Mouse (Mus musculus) intestine, embryonic 16.5 days (tissue): ENCODE measurements around the gene Ubn1. TPM values are rescaled to one million over a fixed set of nuclear protein-coding genes. Genes with fewer than 3 reads are reported as not detected.
A peak's percentile ranks its signal among the peaks of the same experiment; 100 is the strongest.

ENCODE experiments used
- ATAC-seq: fragments of 200-750 bp; cut with Nextera tagmentation; 2 replicates; pipeline ENCODE4 v1.8.0; 2017; ENCODE audit warnings: moderate TSS enrichment, moderate library complexity
- H3K27ac ChIP-seq: fragments of 300-500 bp; sonication (generic); 2 replicates; pipeline ENCODE4 v1.5.1; 2014; ENCODE audit warnings: mild to moderate bottlenecking, low read length
- H3K27me3 ChIP-seq: fragments of 300-500 bp; sonication (generic); replicated peaks from 2 replicates; pipeline ENCODE4 v1.6.1; 2014; ENCODE audit warnings: low read length, control low read depth, mixed read lengths; ENCODE audit not compliant: control insufficient read depth, insufficient read depth
- H3K36me3 ChIP-seq: fragments of 300-500 bp; sonication (generic); 2 replicates; pipeline ENCODE4 v1.6.1; 2014; ENCODE audit warnings: low read length, control low read depth; ENCODE audit not compliant: control insufficient read depth, insufficient read depth
- H3K4me1 ChIP-seq: fragments of 300-500 bp; sonication (generic); 2 replicates; pipeline ENCODE4 v1.6.1; 2014; ENCODE audit warnings: low read length, control low read depth, mixed read lengths; ENCODE audit not compliant: control insufficient read depth, insufficient read depth
- H3K4me2 ChIP-seq: fragments of 300-500 bp; sonication (generic); 2 replicates; pipeline ENCODE4 v1.6.1; 2014; ENCODE audit warnings: low read depth, low read length, control low read depth
- H3K4me3 ChIP-seq: fragments of 300-500 bp; sonication (generic); 2 replicates; pipeline ENCODE4 v1.5.1; 2014; ENCODE audit warnings: mild to moderate bottlenecking, low read length
- H3K9ac ChIP-seq: fragments of 300-500 bp; sonication (generic); 2 replicates; pipeline ENCODE4 v1.6.1; 2014; ENCODE audit warnings: low read depth, low read length
- H3K9me3 ChIP-seq: fragments of 300-500 bp; sonication (generic); 2 replicates; pipeline ENCODE4 v1.6.1; 2016; ENCODE audit warnings: low read length, control low read depth; ENCODE audit not compliant: control insufficient read depth
- WGBS: fragments of 180-500 bp; shearing (Covaris S2); extraction: QIAGEN DNeasy Blood & Tissue Kit; methylation state at CpG from one replicate; pipeline ENCODE4 v1.1.7; 2014; 5-methylcytosine and 5-hydroxymethylcytosine counted together
- polyA plus RNA-seq: library from polyadenylated mRNA; unstranded; fragments of >200 nt; fragmentation: Nextera tagmentation; extraction: Ambion mirVana; gene quantifications from 2 replicates; pipeline ENCODE4 v1.2.1, GENCODE M21; 2015

The Ubn1 gene
- 11.1 and 12.4 TPM in 2 replicates for polyA plus RNA-seq

DNA sequence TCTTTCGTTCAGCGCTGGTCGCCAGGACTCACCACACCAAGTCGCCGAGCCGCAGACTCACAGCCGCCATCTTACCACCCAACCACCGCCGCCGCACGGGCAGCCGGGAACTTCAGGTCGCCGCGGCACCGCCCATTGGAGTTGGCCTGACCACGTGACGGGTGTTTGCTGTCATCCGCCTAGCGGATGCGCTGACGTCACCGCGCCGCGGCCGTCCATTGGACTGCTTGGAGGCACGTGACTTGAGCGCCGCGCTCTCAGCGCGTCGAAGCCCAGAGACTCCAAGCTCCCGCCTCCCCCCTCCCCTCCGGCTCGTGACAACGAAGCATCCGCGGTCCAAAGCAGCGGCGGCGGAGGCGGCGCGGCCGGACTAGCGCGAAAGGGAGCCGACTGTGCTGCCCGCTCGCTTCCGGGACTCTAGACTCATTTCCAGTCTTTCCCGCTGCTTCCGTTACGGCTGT is at the start of gene Ubn1, which contains the start of gene Glyr1:
TSS of gene Ubn1 (plus strand) at position 284 of the 461 bp plus-strand sequence.
TSS of gene Glyr1 (minus strand) at position 90 of the 461 bp plus-strand sequence.
- WGBS: 0% methylated on average over 53 of the region's 56 CpGs
- Histone ChIP-seq H3K27me3 (no peaks in the 10 kb centered on the region), H3K4me2 (peak within 1 kb of the TSS; percentile 80), H3K4me3 (peak within 1 kb of the TSS; percentile 97), H3K4me1 (peaks cover 11% of the 10 kb centered on the region), H3K9ac (peak within 1 kb of the TSS; percentile 96), H3K9me3 (no peaks in the 10 kb centered on the region), H3K36me3 (peaks cover 9% of the 10 kb centered on the region; the same call in 1 of the 2 replicates), H3K27ac (peak within 1 kb of the TSS; percentile 99)
- peak; percentile 98 for ATAC-seq

DNA sequence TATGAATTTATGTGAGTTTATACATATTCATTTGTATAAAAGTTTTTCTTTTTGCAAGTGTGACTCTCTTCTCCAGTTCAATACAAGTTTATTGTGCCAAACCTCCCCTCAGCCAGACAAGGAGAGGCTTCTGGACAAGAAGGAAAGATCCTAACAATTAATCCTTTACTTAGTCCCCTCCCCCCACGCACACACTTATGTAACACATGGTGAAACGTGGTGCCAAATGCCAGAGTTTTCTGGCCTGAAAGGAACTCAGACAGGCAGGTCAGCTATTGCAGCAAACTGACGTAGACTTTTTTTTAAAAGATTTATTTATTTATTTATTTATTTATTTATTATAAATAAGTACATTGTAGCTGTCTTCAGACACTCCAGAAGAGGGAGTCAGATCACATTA is 49.2 kb upstream of the Ubn1 start:
- Histone ChIP-seq H3K4me1 (peaks cover 13% of the 10 kb centered on the region; the same call in 1 of the 2 replicates), H3K27me3 (no peaks in the 10 kb centered on the region), H3K4me3 (no peak overlapping the region), H3K9ac (no peak overlapping the region), H3K4me2 (no peak overlapping the region), H3K9me3 (no peaks in the 10 kb centered on the region), H3K27ac (no peak overlapping the region), H3K36me3 (no peaks in the 10 kb centered on the region)
- no peak for ATAC-seq
- WGBS: 66% methylated on average over 3 of the region's 3 CpGs

DNA sequence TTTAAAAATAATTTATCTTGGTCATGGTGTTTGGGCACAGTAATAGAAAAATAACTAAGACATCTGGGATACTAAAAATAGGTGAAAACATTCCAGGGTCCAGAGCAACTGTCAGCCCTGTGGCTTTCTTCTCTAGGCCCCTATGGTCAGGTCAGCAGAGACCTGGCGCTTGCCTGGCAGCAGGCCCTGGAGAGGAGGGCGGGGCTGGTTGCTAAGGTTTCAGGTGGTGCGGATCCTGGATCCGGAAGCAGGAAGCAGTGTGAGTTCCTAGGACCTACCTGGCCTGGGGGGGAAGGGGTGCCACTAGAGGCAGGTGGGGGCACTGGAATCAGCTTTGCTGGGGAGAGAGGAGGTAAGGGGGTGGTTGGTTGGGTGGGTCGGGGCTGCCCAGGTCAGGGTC is 42.8 kb upstream of the Ubn1 start, which contains the start of gene Smim22:
TSS of gene Smim22 (plus strand) at position 222 of the 400 bp plus-strand sequence.
- WGBS: 35% methylated on average over 5 of the region's 5 CpGs
- Histone ChIP-seq H3K4me2 (peak within 1 kb of the TSS; percentile 64), H3K9ac (peak within 1 kb of the TSS; percentile 72), H3K4me3 (peak within 1 kb of the TSS; percentile 50), H3K36me3 (no peaks in the 10 kb centered on the region), H3K9me3 (no peaks in the 10 kb centered on the region), H3K27ac (peak within 1 kb of the TSS; percentile 87), H3K27me3 (no peaks in the 10 kb centered on the region), H3K4me1 (peaks cover 7% of the 10 kb centered on the region)
- peak; percentile 91 for ATAC-seq

DNA sequence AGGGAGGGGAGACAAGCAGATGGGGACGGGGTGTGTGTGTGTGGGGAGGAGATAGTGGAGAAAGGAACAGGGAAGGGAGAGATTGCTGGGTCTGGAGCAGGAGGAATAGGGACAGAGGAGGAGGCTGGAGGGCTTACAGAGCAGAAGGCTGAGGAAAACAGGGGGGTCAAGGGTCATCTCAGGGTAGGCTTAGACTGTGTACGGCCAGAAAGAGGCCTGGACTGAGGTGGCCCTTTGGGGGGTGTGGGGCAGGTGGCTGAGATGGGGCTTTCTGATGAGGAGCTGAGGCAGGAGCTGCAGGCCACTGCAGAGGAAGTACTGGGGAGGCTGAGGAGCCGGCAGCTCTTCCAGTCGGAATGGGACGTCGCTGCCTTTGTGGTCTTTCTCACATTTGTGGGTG is 42.4 kb upstream of the Ubn1 start:
- ATAC-seq: peak; percentile 57
- Histone ChIP-seq H3K4me3 (peak overlapping the region; percentile 50), H3K4me2 (peak overlapping the region; percentile 64), H3K9ac (peak overlapping the region; percentile 72), H3K27ac (peak overlapping the region; percentile 87), H3K4me1 (peaks cover 11% of the 10 kb centered on the region), H3K27me3 (no peaks in the 10 kb centered on the region), H3K36me3 (no peaks in the 10 kb centered on the region), H3K9me3 (no peaks in the 10 kb centered on the region)
- 35% methylated on average over 6 of the region's 6 CpGs for WGBS

DNA sequence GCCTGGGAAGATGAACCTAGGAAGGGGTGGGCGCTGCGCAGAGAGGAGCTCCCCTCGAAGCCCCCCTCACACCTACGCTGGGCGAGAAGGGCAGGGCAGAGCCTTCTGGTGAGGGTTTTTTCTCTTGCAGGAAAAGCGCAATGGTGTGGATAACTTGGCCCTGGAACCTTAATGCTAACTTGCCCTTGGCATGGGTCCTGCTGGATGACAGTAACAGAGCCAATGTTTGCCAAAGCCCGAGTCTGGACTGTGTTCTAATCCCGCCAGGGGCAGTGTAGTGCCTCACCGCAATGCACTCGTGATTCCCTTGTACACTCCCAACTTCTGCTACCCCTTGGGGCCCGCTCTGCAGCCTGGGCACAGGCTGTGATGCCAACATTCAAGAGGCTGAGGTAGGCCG is 41.8 kb upstream of the Ubn1 start:
- Histone ChIP-seq H3K27me3 (no peaks in the 10 kb centered on the region), H3K4me2 (peak overlapping the region; percentile 64), H3K4me1 (peaks cover 16% of the 10 kb centered on the region), H3K9ac (peak overlapping the region; percentile 72), H3K36me3 (no peaks in the 10 kb centered on the region), H3K9me3 (no peaks in the 10 kb centered on the region), H3K4me3 (peak overlapping the region; percentile 50), H3K27ac (peak overlapping the region; percentile 87)
- 72% methylated on average over 12 of the region's 12 CpGs for WGBS
- ATAC-seq: no peak

DNA sequence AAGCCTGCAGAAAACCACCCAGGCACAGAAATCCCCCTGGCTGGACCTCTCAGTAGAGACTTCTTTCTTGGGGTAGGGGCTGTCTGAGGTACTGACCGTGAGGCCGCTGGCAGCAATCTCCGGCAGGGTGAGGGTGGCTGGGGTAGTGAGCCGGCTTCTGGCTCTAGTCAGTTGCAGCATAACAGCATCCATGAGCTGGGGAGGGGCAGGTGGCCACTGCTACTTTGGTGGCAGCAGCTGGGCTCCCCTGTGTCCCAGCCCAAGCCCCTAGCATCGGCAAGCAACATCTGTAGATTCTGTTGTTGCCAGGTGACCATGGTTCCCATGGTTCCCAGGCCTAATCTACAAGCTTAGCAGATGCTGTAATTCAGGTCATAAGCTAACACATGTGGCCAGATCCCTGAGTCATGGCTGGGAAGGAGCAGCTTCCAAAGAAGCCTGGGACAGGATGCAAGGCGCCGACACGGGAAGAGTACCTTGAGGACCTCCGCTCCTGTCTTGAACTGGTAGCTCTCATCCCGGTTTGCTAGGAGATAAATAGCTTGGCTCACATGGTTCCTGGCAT is 39.4 kb upstream of the Ubn1 start:
- ATAC-seq: no peak
- no peaks in the 10 kb centered on the region for H3K9me3 ChIP-seq
- H3K27me3 ChIP-seq: no peaks in the 10 kb centered on the region
- H3K4me2 ChIP-seq: no peak overlapping the region
- no peak overlapping the region for H3K27ac ChIP-seq
- peaks cover 13% of the 10 kb centered on the region for H3K36me3 ChIP-seq
- no peak overlapping the region for H3K4me3 ChIP-seq
- 91% methylated on average over 10 of the region's 10 CpGs for WGBS
- peaks cover 16% of the 10 kb centered on the region for H3K4me1 ChIP-seq
- no peak overlapping the region for H3K9ac ChIP-seq

DNA sequence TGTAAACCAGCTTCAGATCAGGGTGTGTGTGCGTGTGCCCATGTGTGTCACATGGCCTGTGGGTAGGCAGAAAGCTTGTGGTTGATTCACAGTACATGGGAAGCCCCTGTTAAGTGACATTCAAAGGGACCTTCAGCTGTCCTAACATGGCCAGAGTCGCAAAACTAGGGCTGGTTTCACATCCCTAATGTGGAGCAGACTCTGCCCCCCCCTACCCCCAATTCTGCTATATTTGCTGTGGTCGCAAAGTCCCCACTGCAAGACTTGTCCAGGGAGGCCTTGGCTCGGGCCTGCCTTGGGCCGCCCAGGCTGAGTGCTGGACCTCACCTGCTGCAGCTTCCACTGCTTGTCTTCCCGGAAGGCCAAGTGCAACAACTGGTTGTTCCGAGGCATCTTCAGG is 38.6 kb upstream of the Ubn1 start:
- Histone ChIP-seq H3K4me2 (no peak overlapping the region), H3K4me1 (peaks cover 16% of the 10 kb centered on the region), H3K27me3 (no peaks in the 10 kb centered on the region), H3K4me3 (no peak overlapping the region), H3K36me3 (peaks cover 15% of the 10 kb centered on the region), H3K9me3 (no peaks in the 10 kb centered on the region), H3K9ac (no peak overlapping the region), H3K27ac (no peak overlapping the region)
- WGBS: 85% methylated on average over 7 of the region's 7 CpGs
- ATAC-seq: no peak

DNA sequence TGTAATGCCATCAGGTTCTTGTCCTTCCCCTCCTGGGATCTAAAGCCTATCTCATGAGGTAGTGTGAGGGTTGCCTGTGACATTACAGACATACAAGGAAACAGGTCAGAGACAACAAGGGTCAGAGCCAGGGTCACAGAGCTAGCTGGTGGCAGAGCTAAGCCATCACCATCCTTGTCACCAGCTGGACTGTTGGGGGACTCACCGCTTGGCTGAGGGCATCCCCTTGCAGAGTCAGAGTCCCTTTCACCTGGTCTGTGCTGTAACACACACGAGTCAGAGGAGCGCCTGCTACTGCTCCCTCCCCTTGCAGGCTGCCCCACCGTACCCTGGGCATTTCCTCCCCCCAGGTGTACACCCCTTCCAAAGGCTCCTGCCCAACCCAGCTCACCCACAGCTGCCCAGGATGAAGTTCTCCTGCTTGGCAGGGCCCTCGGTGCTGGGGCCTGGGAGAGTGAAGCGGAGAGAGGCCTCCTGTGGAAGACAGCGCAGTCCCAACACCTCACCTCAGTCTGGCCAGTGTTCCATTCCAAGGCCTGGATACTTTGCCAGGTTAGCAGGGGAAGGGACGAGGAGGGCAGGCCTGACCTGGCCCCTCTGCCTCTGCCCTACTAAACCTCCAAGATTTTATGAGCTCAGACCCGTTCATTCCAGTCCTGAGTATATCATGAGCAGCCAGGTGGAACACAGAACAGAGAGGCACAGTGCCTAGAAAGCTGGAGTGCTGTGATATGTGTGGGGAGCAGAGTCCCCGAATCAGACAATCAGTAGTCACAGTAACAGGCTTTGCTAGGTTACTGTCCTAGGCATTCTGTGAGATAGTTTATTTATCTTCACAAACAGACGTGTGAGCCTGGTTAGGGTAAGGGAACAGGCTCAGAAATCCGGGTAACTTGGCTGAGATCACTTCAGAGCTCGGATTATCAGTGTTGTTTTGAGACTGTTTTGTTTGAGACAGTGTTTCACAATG is 37.5 kb upstream of the Ubn1 start:
- H3K9ac ChIP-seq: peak overlapping the region; percentile 76
- peak overlapping the region; percentile 63 for H3K27ac ChIP-seq
- no peaks in the 10 kb centered on the region for H3K9me3 ChIP-seq
- peaks cover 15% of the 10 kb centered on the region for H3K36me3 ChIP-seq
- H3K4me3 ChIP-seq: peak overlapping the region; percentile 78
- no peaks in the 10 kb centered on the region for H3K27me3 ChIP-seq
- peaks cover 16% of the 10 kb centered on the region for H3K4me1 ChIP-seq
- H3K4me2 ChIP-seq: peak overlapping the region; percentile 86
- ATAC-seq: no peak
- 43% methylated on average over 13 of the region's 13 CpGs for WGBS
